8 mouse cellular contexts compared by ENCODE assay signal in genomic region chrX:48033024-48033423, GRCm38 (mm10). TPM values are rescaled to one million over a fixed set of nuclear protein-coding genes. Genes with fewer than 3 reads are reported as not detected.
DNase-seq lines count a peak whose midpoint lies in the region; ATAC-seq and TF ChIP-seq lines count a peak whose summit lies in the region.

No protein-coding gene starts in this region.

- intact Hi-C loops in gastrocnemius, adult 2 months (cut with DNase I): no loop called here
- intact Hi-C loops in heart, postnatal 10 days (cut with DNase I): no loop called here

- no peak overlapping the region for H3K27ac ChIP-seq in gastrocnemius, adult 2 months
- 0 out of 2 replicates have a peak overlapping the region, but pooled peaks have one; percentile 13 for H3K27ac ChIP-seq in testis, adult 2 months (ENCODE audit: control insufficient read depth, insufficient read depth, low read depth, low read length)
- no peak overlapping the region for H3K27ac ChIP-seq in limb, embryonic 14.5 days (replicated peaks; ENCODE audit: low read depth, low read length)

- H3K9ac ChIP-seq in limb, embryonic 14.5 days (ENCODE audit: low read depth, low read length, severe bottlenecking): no peak overlapping the region

- no peak for ATAC-seq in limb, embryonic 14.5 days (ENCODE audit: low FRiP score, low read depth)

- H3K4me2 ChIP-seq in limb, embryonic 14.5 days (replicated peaks; ENCODE audit: low read depth, low read length, severe bottlenecking): peak overlapping the region; percentile 62

- no peaks in the 10 kb centered on the region for H3K36me3 ChIP-seq in testis, adult 2 months (ENCODE audit: control insufficient read depth, insufficient read depth, low read length)
- H3K36me3 ChIP-seq in limb, embryonic 14.5 days (ENCODE audit: control insufficient read depth, insufficient read depth, low read length): no peaks in the 10 kb centered on the region

- DNase-seq in gastrocnemius, adult 2 months: peak; percentile 30
- no peak for DNase-seq in gastrocnemius, adult 18-20 months (ENCODE audit: low spot score)
- DNase-seq in testis, postnatal 14 days (ENCODE audit: low spot score): no peak
- peak; percentile 19 to 36 for DNase-seq in heart, postnatal 10 days
- no peak for DNase-seq in limb, embryonic 14.5 days (ENCODE audit: low spot score)
- no peak for DNase-seq in retina, embryonic 14.5 days (ENCODE audit: low spot score)
- no peak for DNase-seq in thymus, postnatal 14 days

- H3K9me3 ChIP-seq in limb, embryonic 14.5 days (ENCODE audit: control insufficient read depth, low read length): no peaks in the 10 kb centered on the region

- H3K4me3 ChIP-seq in gastrocnemius, adult 2 months: no peak overlapping the region
- no peak overlapping the region; the same call in 1 of the 2 replicates for H3K4me3 ChIP-seq in testis, adult 2 months (ENCODE audit: control insufficient read depth, low read depth, low read length)
- peak overlapping the region; percentile 49; the same call in 1 of the 2 replicates for H3K4me3 ChIP-seq in limb, embryonic 14.5 days (replicated peaks; ENCODE audit: low read length)

- TF ChIP-seq CTCF in gastrocnemius, adult 2 months (IDR thresholded peaks at IDR 0.05): no peak
- TF ChIP-seq CTCF in testis, adult 2 months (IDR thresholded peaks at IDR 0.05; ENCODE audit: control insufficient read depth, insufficient read depth, insufficient replicate concordance, low read depth, low read length): no peak

- H3K27me3 ChIP-seq in testis, adult 2 months (ENCODE audit: control insufficient read depth, insufficient read depth, low read length): no peaks in the 10 kb centered on the region
- no peaks in the 10 kb centered on the region for H3K27me3 ChIP-seq in limb, embryonic 14.5 days (ENCODE audit: control insufficient read depth, insufficient read depth, low read length)

- no peak for TF ChIP-seq POLR2A in testis, adult 2 months (IDR thresholded peaks at IDR 0.05; ENCODE audit: control insufficient read depth, low read depth, low read length)
- TF ChIP-seq POLR2A in limb, embryonic 14.5 days (IDR thresholded peaks at IDR 0.05; ENCODE audit: borderline replicate concordance, extremely low read depth, insufficient read depth, insufficient read length): no peak

- peaks cover 11% of the 10 kb centered on the region for H3K4me1 ChIP-seq in testis, adult 2 months (ENCODE audit: control insufficient read depth, insufficient read depth, low read length)
- H3K4me1 ChIP-seq in limb, embryonic 14.5 days (ENCODE audit: control insufficient read depth, insufficient read depth, low read length): no peaks in the 10 kb centered on the region

- 66% methylated on average over 3 of the region's 3 CpGs for WGBS in limb, embryonic 14.5 days

RNA-seq across cellular contexts. Expression of gene Apln, which starts 1.6 kb away (rescaled TPM):
- total RNA-seq in gastrocnemius, adult 2 months (2021): 1 to 10 TPM in 1 of 2 experiments, under 1 TPM in 1; 0.61 to 1.3 TPM
- under 1 TPM; 0.59 to 0.85 TPM for total RNA-seq in gastrocnemius, adult 18-20 months (2021)
- polyA plus RNA-seq in testis, adult 2 months (2012; rRNA removed): 1.4 and 2.6 TPM in 2 replicates
- total RNA-seq in heart, postnatal 10 days (2021): 10 to 100 TPM; 28.2 to 30.5 TPM
- polyA plus RNA-seq in limb, embryonic 14.5 days (2012; rRNA removed): 10.6 and 13.6 TPM in 2 replicates
- polyA plus RNA-seq in limb, embryonic 14.5 days (2014; fragmentation: Nextera tagmentation; extraction: Ambion mirVana): 7.8 and 8.0 TPM in 2 replicates

Comparison
In these comparisons a context has a peak if more than half of its experiments do, and no peak if none do; other contexts are left out.
1. DNase-seq: peak in gastrocnemius, adult 2 months (single experiment) and heart, postnatal 10 days (2 of 2); none in gastrocnemius, adult 18-20 months (single experiment), testis, postnatal 14 days (single experiment), limb, embryonic 14.5 days (single experiment), retina, embryonic 14.5 days (single experiment) and thymus, postnatal 14 days (single experiment).
2. RNA of gene Apln, which starts 1.6 kb away (total RNA-seq): 28.2 to 30.5 TPM in heart, postnatal 10 days; 0.61 to 1.3 TPM in gastrocnemius, adult 2 months and 0.59 to 0.85 TPM in gastrocnemius, adult 18-20 months; every median in the first group is over 10 times any median in the second.